Mouse (Mus musculus): ENCODE results near the gene Aldh1a3.
A peak's percentile ranks its signal among the peaks of the same experiment; 100 is the strongest.

Aldh1a3 gene

GRCm38 (mm10) chr7:66416829-66417228 lies 10.5 kb downstream of the Aldh1a3 start:
- DNase-seq (ENCODE audit: low spot score): no peak

- no peak for DNase-seq (ENCODE audit: low spot score)
These were observed 14.2 kb downstream of the Aldh1a3 start for GRCm38 (mm10) chr7:66413093-66413492.

- DNase-seq (ENCODE audit: low spot score): peak; percentile 37
These were observed 17.9 kb downstream of the Aldh1a3 start for GRCm38 (mm10) chr7:66409433-66409832.

GRCm38 (mm10) chr7:66406971-66407370 lies 20.3 kb downstream of the Aldh1a3 start:
- no peak for DNase-seq (ENCODE audit: low spot score)

GRCm38 (mm10) chr7:66405951-66406721 lies 21.2 kb downstream of the Aldh1a3 start:
- no peak for DNase-seq (ENCODE audit: low spot score)

- DNase-seq (ENCODE audit: low spot score): no peak
These were observed 21.8 kb downstream of the Aldh1a3 start for GRCm38 (mm10) chr7:66405541-66405940.

GRCm38 (mm10) chr7:66404802-66405201 lies 22.5 kb downstream of the Aldh1a3 start:
- DNase-seq (ENCODE audit: low spot score): no peak

- no peak for DNase-seq (ENCODE audit: low spot score)
These were observed 23.2 kb downstream of the Aldh1a3 start for GRCm38 (mm10) chr7:66404141-66404540.

- no peak for DNase-seq (ENCODE audit: low spot score)
These were observed 24.4 kb downstream of the Aldh1a3 start for GRCm38 (mm10) chr7:66402876-66403275.

- no peak for DNase-seq (ENCODE audit: low spot score)
These were observed 25.7 kb downstream of the Aldh1a3 start for GRCm38 (mm10) chr7:66401605-66402004.

- DNase-seq (ENCODE audit: low spot score): no peak
These were observed 30.0 kb downstream of the Aldh1a3 start for GRCm38 (mm10) chr7:66397288-66397687.

- DNase-seq (ENCODE audit: low spot score): peak; percentile 72
These were observed 38.4 kb downstream of the Aldh1a3 start for GRCm38 (mm10) chr7:66388621-66389532.

- DNase-seq (ENCODE audit: low spot score): peak; percentile 70
These were observed 39.4 kb downstream of the Aldh1a3 start, which contains the start of gene Lrrk1 for GRCm38 (mm10) chr7:66387813-66388521. Lrrk1 (minus strand) TSS chr7:66388350.

- DNase-seq (ENCODE audit: low spot score): no peak
These were observed 39.9 kb downstream of the Aldh1a3 start for GRCm38 (mm10) chr7:66387419-66387812.

GRCm38 (mm10) chr7:66386411-66386810 lies 40.9 kb downstream of the Aldh1a3 start:
- no peak for DNase-seq (ENCODE audit: low spot score)

- DNase-seq (ENCODE audit: low spot score): no peak
These were observed 41.5 kb downstream of the Aldh1a3 start for GRCm38 (mm10) chr7:66385826-66386225.

- no peak for DNase-seq (ENCODE audit: low spot score)
These were observed 42.4 kb downstream of the Aldh1a3 start for GRCm38 (mm10) chr7:66384891-66385290.

- no peak for DNase-seq (ENCODE audit: low spot score)
These were observed 43.1 kb downstream of the Aldh1a3 start for GRCm38 (mm10) chr7:66384213-66384612.

GRCm38 (mm10) chr7:66376560-66376959 lies 50.8 kb downstream of the Aldh1a3 start:
- no peak for DNase-seq (ENCODE audit: low spot score)

GRCm38 (mm10) chr7:66375736-66376135 lies 51.6 kb downstream of the Aldh1a3 start:
- DNase-seq (ENCODE audit: low spot score): no peak

- DNase-seq (ENCODE audit: low spot score): no peak
These were observed 53.9 kb downstream of the Aldh1a3 start for GRCm38 (mm10) chr7:66373391-66373790.

GRCm38 (mm10) chr7:66370970-66371369 lies 56.3 kb downstream of the Aldh1a3 start:
- DNase-seq (ENCODE audit: low spot score): no peak

All from urinary bladder, postnatal 14 days (tissue).